Mouse (Mus musculus): Measurements from ENCODE around the gene Pilrb2. TPM values are rescaled to one million over a fixed set of nuclear protein-coding genes. Genes with fewer than 3 reads are reported as not detected.
"Not testable (repeated sequence)": the region's sequence is repeated elsewhere in the genome, so short reads cannot be mapped to it uniquely, and the experiment has no call there.

The Pilrb2 gene
- polyA plus RNA-seq, 1 experiment from 2014 or later: 1.3 TPM

DNA sequence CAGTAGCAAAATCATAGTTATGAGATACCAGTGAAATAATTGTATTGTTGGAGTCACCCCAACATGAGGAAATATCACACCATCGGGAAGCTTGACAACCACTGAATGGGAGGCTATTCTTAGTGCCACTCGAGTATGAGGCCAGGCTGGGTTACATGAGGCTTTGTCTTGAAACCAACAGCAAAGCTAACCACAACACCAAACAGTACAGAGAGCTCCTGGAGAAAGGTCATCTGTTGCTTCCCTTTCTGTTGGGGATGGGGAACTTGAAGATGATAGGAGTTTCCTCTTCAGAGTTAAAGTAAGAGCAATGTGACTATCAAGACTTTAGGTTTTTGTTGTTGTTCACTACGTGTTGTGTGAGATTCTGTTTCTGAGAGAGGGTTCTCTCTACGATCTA, 11.3 kb upstream of the Pilrb2 start:
- ATAC-seq: no peak
- H3K9ac ChIP-seq (ENCODE audit: low read depth, low read length): no peak overlapping the region
- 81% methylated on average over 4 of the region's 4 CpGs for WGBS
- no peaks in the 10 kb centered on the region for H3K27me3 ChIP-seq (replicated peaks; ENCODE audit: control insufficient read depth, insufficient read depth, low read length)
- no peaks in the 10 kb centered on the region for H3K4me1 ChIP-seq (ENCODE audit: control insufficient read depth, insufficient read depth, low read length)
- no peaks in the 10 kb centered on the region for H3K36me3 ChIP-seq (ENCODE audit: control insufficient read depth, insufficient read depth, low read length)
- no peak overlapping the region for H3K4me3 ChIP-seq (ENCODE audit: low read length)
- no peak overlapping the region for H3K4me2 ChIP-seq (ENCODE audit: low read depth, low read length)
- H3K27ac ChIP-seq (ENCODE audit: low read length): no peak overlapping the region
- H3K9me3 ChIP-seq (ENCODE audit: control insufficient read depth, low read length): no peaks in the 10 kb centered on the region

DNA sequence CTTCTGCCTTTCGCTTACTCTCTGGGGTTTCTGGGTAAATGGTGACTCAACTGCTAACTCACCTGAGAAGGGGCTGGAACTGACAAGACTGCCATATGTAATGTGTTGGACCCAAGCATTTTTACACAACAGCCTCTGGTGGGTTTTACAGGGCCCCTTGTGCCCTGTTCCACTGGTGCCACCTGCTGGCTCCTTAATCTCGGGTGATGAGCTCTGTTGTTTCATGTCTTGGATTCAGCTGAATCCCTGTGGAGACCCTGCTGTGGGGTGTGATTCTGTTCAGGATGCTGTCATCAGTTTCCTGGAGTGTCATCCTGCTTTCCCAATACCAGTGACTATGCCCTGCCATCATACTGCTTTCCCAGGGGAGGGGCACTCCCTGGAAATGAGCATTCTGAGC, 6.2 kb upstream of the Pilrb2 start:
- H3K4me2 ChIP-seq (ENCODE audit: low read depth, low read length): no peak overlapping the region
- no peaks in the 10 kb centered on the region for H3K9me3 ChIP-seq (ENCODE audit: control insufficient read depth, low read length)
- H3K36me3 ChIP-seq (ENCODE audit: control insufficient read depth, insufficient read depth, low read length): no peaks in the 10 kb centered on the region
- ATAC-seq: no peak
- 50% methylated on average over 2 of the region's 2 CpGs for WGBS
- no peaks in the 10 kb centered on the region for H3K27me3 ChIP-seq (replicated peaks; ENCODE audit: control insufficient read depth, insufficient read depth, low read length)
- no peak overlapping the region for H3K9ac ChIP-seq (ENCODE audit: low read depth, low read length)
- H3K27ac ChIP-seq (ENCODE audit: low read length): no peak overlapping the region
- no peaks in the 10 kb centered on the region for H3K4me1 ChIP-seq (ENCODE audit: control insufficient read depth, insufficient read depth, low read length)
- H3K4me3 ChIP-seq (ENCODE audit: low read length): no peak overlapping the region

DNA sequence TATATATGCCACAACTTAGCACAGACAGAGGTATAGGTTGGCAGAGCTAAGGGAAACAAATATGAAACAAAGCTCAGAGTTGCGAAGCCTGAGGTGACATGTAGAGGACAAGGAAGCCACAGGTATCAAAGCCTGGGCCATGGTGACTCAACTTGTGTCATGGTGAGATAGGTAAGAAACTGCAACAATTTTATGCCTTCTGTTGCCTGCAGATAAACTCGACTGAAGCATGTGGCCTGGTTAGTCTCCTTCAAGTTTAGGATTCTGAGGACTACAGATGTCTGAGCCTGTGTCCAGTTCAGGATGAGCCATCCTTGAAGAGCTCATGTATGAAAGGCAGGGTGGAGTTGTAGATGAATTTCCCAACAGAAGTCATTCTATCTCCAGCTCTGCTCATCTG, 3.4 kb upstream of the Pilrb2 start:
- Histone ChIP-seq H3K9me3 (ENCODE audit: control insufficient read depth, low read length) (no peaks in the 10 kb centered on the region), H3K4me2 (ENCODE audit: low read depth, low read length) (no peak overlapping the region), H3K27ac (ENCODE audit: low read length) (no peak overlapping the region), H3K9ac (ENCODE audit: low read depth, low read length) (no peak overlapping the region), H3K4me3 (ENCODE audit: low read length) (no peak overlapping the region), H3K36me3 (ENCODE audit: control insufficient read depth, insufficient read depth, low read length) (no peaks in the 10 kb centered on the region), H3K4me1 (ENCODE audit: control insufficient read depth, insufficient read depth, low read length) (no peaks in the 10 kb centered on the region), H3K27me3 (replicated peaks; ENCODE audit: control insufficient read depth, insufficient read depth, low read length) (no peaks in the 10 kb centered on the region)
- no peak for ATAC-seq
- 89% methylated on average over 2 of the region's 2 CpGs for WGBS

DNA sequence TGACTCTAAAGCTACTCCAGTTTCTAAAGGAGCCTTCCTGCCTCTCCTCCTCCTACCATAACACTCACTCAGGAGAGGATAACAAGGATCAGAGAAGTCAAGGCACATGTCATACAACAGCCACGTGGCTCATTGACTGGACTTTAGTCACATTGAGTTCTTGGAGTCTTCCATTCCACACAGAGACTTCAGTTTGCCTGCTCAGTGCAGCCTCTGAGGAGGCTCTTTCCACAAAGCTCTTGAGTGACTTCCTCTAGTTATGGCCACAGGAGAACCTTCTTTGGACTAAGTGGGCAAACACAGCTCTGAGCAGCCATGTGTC, 727 bp upstream of the Pilrb2 start:
- not testable (repeated sequence) for H3K4me1 ChIP-seq (ENCODE audit: control insufficient read depth, insufficient read depth, low read length); ATAC-seq; H3K27ac ChIP-seq (ENCODE audit: low read length); H3K9ac ChIP-seq (ENCODE audit: low read depth, low read length); H3K9me3 ChIP-seq (ENCODE audit: control insufficient read depth, low read length); H3K4me3 ChIP-seq (ENCODE audit: low read length); H3K27me3 ChIP-seq (replicated peaks; ENCODE audit: control insufficient read depth, insufficient read depth, low read length); H3K4me2 ChIP-seq (ENCODE audit: low read depth, low read length); H3K36me3 ChIP-seq (ENCODE audit: control insufficient read depth, insufficient read depth, low read length)
- WGBS: 58% methylated on average over 1 of the region's 1 CpGs

DNA sequence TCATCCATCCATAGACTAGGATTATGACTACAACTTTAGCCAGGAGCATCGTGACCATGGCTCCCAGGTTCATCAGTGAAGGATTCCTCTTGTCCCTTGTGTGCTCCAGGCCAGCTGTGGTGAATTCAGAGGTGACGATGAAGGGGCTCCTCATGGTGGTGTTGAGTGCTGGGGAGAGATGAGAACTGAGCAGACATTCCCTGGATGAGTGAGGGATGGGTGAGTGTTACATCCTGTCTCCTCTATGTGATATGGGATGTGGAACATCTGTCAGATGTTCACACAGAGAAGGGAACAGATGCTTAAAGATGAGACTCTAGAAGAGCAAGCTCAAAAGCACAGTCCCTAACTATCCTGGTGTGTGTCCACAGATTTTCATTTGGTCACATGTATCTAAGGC, 3.0 kb downstream of the Pilrb2 start:
- H3K9ac ChIP-seq (ENCODE audit: low read depth, low read length); H3K4me3 ChIP-seq (ENCODE audit: low read length); H3K27me3 ChIP-seq (replicated peaks; ENCODE audit: control insufficient read depth, insufficient read depth, low read length); H3K36me3 ChIP-seq (ENCODE audit: control insufficient read depth, insufficient read depth, low read length); H3K9me3 ChIP-seq (ENCODE audit: control insufficient read depth, low read length); H3K4me1 ChIP-seq (ENCODE audit: control insufficient read depth, insufficient read depth, low read length); H3K4me2 ChIP-seq (ENCODE audit: low read depth, low read length); H3K27ac ChIP-seq (ENCODE audit: low read length); ATAC-seq: not testable (repeated sequence)
- 77% methylated on average over 2 of the region's 2 CpGs for WGBS

DNA sequence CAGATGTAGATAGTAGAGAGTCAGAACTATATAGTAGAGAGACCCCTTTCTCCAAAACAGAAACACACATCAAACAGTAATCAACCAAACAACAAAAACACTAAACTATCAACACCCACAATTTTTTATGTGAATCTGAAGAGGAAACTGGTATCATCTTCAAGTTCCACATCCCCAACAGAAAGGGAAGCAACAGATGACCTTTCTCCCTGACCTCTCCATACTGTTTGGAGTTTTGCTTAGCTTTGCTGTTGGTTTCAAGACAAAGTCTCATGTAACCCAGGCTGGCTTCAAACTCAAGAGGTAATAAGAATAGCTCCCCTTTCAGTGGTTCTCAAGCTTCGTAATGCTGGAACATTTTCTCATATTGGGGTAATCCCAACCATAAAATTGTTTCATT, 7.6 kb downstream of the Pilrb2 start:
- not testable (repeated sequence) for H3K4me2 ChIP-seq (ENCODE audit: low read depth, low read length); H3K9ac ChIP-seq (ENCODE audit: low read depth, low read length)

DNA sequence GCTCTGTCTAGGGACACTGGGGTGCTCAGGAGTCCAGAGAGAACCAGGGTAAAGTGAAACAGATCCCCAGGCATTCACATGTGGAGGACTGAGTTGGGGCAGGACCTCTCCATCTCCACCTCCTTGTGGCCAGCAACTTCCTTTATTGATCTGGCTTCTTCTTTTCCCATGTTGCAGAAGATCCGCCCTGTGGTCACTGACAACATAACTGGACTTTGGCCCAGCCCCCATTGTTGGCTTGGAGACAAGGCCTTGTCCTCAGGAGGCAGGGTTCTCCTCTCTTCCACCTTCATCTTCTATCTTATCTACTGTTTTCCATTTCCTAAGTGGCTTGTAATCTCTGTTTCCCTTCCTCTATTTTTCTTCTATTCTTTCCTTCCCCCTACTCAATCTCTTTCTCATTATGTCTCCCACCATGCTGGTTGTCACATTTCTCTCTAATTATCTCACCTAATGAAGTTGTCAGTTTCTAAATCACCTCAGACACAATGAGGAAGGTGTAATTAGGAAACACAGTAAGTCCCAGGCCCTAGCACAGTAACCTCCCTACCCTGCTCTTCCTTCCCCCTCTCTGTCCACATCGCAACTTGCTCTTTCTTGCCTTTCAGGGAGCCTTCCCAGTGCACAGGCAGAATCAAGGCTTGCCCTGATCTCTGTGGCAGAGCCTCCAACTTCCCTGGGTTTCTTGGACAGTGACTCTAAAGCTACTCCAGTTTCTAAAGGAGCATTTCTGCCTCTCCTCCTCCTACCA, 13.5 kb downstream of the Pilrb2 start, which contains the start of gene Pilrb1:
TSS of gene Pilrb1 (minus strand) at position 147 of the 751 bp plus-strand sequence.
- 81% methylated on average over 1 of the region's 2 CpGs for WGBS
- not testable (repeated sequence) for ATAC-seq; H3K27ac ChIP-seq (ENCODE audit: low read length); H3K4me3 ChIP-seq (ENCODE audit: low read length); H3K9me3 ChIP-seq (ENCODE audit: control insufficient read depth, low read length); H3K27me3 ChIP-seq (replicated peaks; ENCODE audit: control insufficient read depth, insufficient read depth, low read length); H3K4me2 ChIP-seq (ENCODE audit: low read depth, low read length); H3K36me3 ChIP-seq (ENCODE audit: control insufficient read depth, insufficient read depth, low read length); H3K4me1 ChIP-seq (ENCODE audit: control insufficient read depth, insufficient read depth, low read length); H3K9ac ChIP-seq (ENCODE audit: low read depth, low read length)

More for the DNA sequence above, 7.6 kb downstream of the Pilrb2 start:
- WGBS: 93% methylated on average over 1 of the region's 1 CpGs
- not testable (repeated sequence) for H3K9me3 ChIP-seq (ENCODE audit: control insufficient read depth, low read length); H3K27me3 ChIP-seq (replicated peaks; ENCODE audit: control insufficient read depth, insufficient read depth, low read length); H3K27ac ChIP-seq (ENCODE audit: low read length); H3K36me3 ChIP-seq (ENCODE audit: control insufficient read depth, insufficient read depth, low read length); H3K4me3 ChIP-seq (ENCODE audit: low read length); ATAC-seq; H3K4me1 ChIP-seq (ENCODE audit: control insufficient read depth, insufficient read depth, low read length)

DNA sequence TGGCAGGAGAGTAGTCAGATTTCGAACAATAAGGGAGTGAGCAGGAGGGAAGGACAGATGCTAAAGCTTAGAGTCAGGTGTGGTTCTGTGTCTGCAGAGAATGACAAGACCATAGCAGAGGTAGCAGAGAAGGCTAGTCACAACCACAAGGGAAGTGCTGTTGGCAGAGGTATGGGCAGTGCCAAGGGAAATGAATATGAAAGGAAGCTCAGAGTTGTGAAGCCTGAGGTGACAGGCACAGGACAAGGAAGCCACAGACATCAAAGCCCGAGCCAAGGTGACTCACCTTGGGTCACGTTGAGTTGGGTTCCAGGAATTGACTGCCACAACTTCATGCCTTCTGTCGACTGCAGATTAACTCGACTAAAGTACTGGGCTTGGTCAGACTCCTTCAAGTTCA, 14.7 kb downstream of the Pilrb2 start:
- not testable (repeated sequence) for H3K27me3 ChIP-seq (replicated peaks; ENCODE audit: control insufficient read depth, insufficient read depth, low read length); H3K9ac ChIP-seq (ENCODE audit: low read depth, low read length); H3K4me2 ChIP-seq (ENCODE audit: low read depth, low read length); H3K4me3 ChIP-seq (ENCODE audit: low read length); H3K27ac ChIP-seq (ENCODE audit: low read length); H3K4me1 ChIP-seq (ENCODE audit: control insufficient read depth, insufficient read depth, low read length); H3K9me3 ChIP-seq (ENCODE audit: control insufficient read depth, low read length); H3K36me3 ChIP-seq (ENCODE audit: control insufficient read depth, insufficient read depth, low read length); ATAC-seq
- WGBS: 72% methylated on average over 4 of the region's 5 CpGs

DNA sequence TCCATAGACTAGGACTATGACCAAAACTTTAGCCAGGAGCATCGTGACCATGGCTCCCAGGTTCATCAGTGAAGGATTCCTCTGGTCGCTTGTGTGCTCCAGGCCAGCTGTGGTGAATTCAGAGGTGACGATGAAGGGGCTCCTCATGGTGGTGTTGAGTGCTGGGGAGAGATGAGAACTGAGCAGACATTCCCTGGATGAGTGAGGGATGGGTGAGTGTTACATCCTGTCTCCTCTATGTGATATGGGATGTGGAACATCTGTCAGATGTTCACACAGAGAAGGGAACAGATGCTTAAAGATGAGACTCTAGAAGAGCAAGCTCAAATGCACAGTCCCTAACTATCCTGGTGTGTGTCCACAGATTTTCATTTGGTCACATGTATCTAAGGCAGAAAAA, 16.7 kb downstream of the Pilrb2 start:
- ATAC-seq; H3K4me3 ChIP-seq (ENCODE audit: low read length); H3K9me3 ChIP-seq (ENCODE audit: control insufficient read depth, low read length); H3K27me3 ChIP-seq (replicated peaks; ENCODE audit: control insufficient read depth, insufficient read depth, low read length); H3K36me3 ChIP-seq (ENCODE audit: control insufficient read depth, insufficient read depth, low read length); H3K4me2 ChIP-seq (ENCODE audit: low read depth, low read length); H3K27ac ChIP-seq (ENCODE audit: low read length); H3K4me1 ChIP-seq (ENCODE audit: control insufficient read depth, insufficient read depth, low read length); H3K9ac ChIP-seq (ENCODE audit: low read depth, low read length): not testable (repeated sequence)
- WGBS: 82% methylated on average over 3 of the region's 3 CpGs

DNA sequence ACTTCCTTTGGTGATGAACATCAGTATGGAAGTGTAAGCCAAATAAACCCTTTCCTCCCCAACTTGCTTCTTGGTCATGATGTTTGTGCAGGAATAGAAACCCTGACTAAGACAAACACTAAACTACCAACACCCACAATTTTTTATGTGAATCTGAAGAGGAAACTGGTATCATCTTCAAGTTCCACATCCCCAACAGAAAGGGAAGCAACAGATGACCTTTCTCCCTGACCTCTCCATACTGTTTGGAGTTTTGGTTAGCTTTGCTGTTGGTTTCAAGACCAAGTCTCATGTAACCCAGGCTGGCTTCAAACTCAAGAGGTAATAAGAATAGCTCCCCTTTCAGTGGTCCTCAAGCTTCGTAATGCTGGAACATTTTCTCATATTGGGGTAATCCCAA, 21.3 kb downstream of the Pilrb2 start:
- not testable (repeated sequence) for H3K4me2 ChIP-seq (ENCODE audit: low read depth, low read length); ATAC-seq; H3K4me1 ChIP-seq (ENCODE audit: control insufficient read depth, insufficient read depth, low read length); H3K36me3 ChIP-seq (ENCODE audit: control insufficient read depth, insufficient read depth, low read length); H3K9me3 ChIP-seq (ENCODE audit: control insufficient read depth, low read length); H3K4me3 ChIP-seq (ENCODE audit: low read length); H3K27ac ChIP-seq (ENCODE audit: low read length); H3K27me3 ChIP-seq (replicated peaks; ENCODE audit: control insufficient read depth, insufficient read depth, low read length); H3K9ac ChIP-seq (ENCODE audit: low read depth, low read length)
- WGBS: 89% methylated on average over 1 of the region's 1 CpGs

All from intestine, embryonic 16.5 days (tissue).